Comparison of ENCODE assay signal across 9 mouse cellular contexts in genomic region chr9:53975122-53975518, GRCm38 (mm10). TPM values are rescaled to one million over a fixed set of nuclear protein-coding genes. Genes with fewer than 3 reads are reported as not detected.
DNase-seq lines count a peak whose midpoint lies in the region; ATAC-seq lines count a peak whose summit lies in the region.
"Had no signal": no experiment of that assay in that cellular context is flagged by ENCODE, and none has a peak within 500 bp of the region (broad histone marks: within the 10 kb centered on the region; RNA-seq: fewer than 3 reads in every experiment).

Gene Elmod1, minus strand, starts transcription at chr9:53975301.

- peaks cover 16% of the 10 kb centered on the region for H3K4me1 ChIP-seq in embryonic facial prominence, embryonic 15.5 days
- no peaks in the 10 kb centered on the region for H3K4me1 ChIP-seq in hindbrain, embryonic 16.5 days (ENCODE audit: control insufficient read depth, insufficient read depth, low read depth, low read length)
- H3K4me1 ChIP-seq in midbrain, embryonic 14.5 days (ENCODE audit: control insufficient read depth, insufficient read depth, low read length) = no peaks in the 10 kb centered on the region

- ATAC-seq in embryonic facial prominence, embryonic 15.5 days (ENCODE audit: insufficient number of reproducible peaks, low FRiP score, low TSS enrichment, low read depth) = peak; percentile 65
- peak; percentile 93 for ATAC-seq in hindbrain, embryonic 16.5 days
- peak; percentile 89 for ATAC-seq in midbrain, embryonic 14.5 days (ENCODE audit: low FRiP score, low TSS enrichment)

- H3K9me3 ChIP-seq in embryonic facial prominence, embryonic 15.5 days (replicated peaks) = no peaks in the 10 kb centered on the region
- H3K9me3 ChIP-seq in hindbrain, embryonic 16.5 days (ENCODE audit: control insufficient read depth, low read length) = no peaks in the 10 kb centered on the region
- no peaks in the 10 kb centered on the region for H3K9me3 ChIP-seq in midbrain, embryonic 14.5 days (ENCODE audit: control insufficient read depth, low read length)

- peak within 1 kb of the TSS; percentile 23; the same call in 1 of the 2 replicates for H3K9ac ChIP-seq in embryonic facial prominence, embryonic 15.5 days
- H3K9ac ChIP-seq in hindbrain, embryonic 16.5 days (ENCODE audit: low read depth, low read length) = peak within 1 kb of the TSS; percentile 82
- H3K9ac ChIP-seq in midbrain, embryonic 14.5 days (replicated peaks; ENCODE audit: low read length) = peak within 1 kb of the TSS; percentile 80

- H3K36me3 ChIP-seq in embryonic facial prominence, embryonic 15.5 days = no peaks in the 10 kb centered on the region
- no peaks in the 10 kb centered on the region for H3K36me3 ChIP-seq in hindbrain, embryonic 16.5 days (ENCODE audit: control insufficient read depth, insufficient read depth, low read length)
- no peaks in the 10 kb centered on the region for H3K36me3 ChIP-seq in midbrain, embryonic 14.5 days (ENCODE audit: control insufficient read depth, insufficient read depth, low read length)

- intact Hi-C loops in left cerebral cortex, postnatal 14 days (cut with DNase I) = no loop called here

- H3K4me3 ChIP-seq in embryonic facial prominence, embryonic 15.5 days (replicated peaks) = peak within 1 kb of the TSS; percentile 50
- H3K4me3 ChIP-seq in hindbrain, embryonic 16.5 days (ENCODE audit: low read length) = peak within 1 kb of the TSS; percentile 70
- peak within 1 kb of the TSS; percentile 57 for H3K4me3 ChIP-seq in midbrain, embryonic 14.5 days (replicated peaks; ENCODE audit: low read depth, low read length)

- H3K27me3 ChIP-seq in embryonic facial prominence, embryonic 15.5 days = peaks cover 34% of the 10 kb centered on the region
- H3K27me3 ChIP-seq in hindbrain, embryonic 16.5 days (replicated peaks; ENCODE audit: control insufficient read depth, insufficient read depth, low read length) = no peaks in the 10 kb centered on the region
- H3K27me3 ChIP-seq in midbrain, embryonic 14.5 days (ENCODE audit: control insufficient read depth, insufficient read depth, low read length) = no peaks in the 10 kb centered on the region

- WGBS in embryonic facial prominence, embryonic 15.5 days = under 1% methylated on average over 36 of the region's 36 CpGs
- WGBS in hindbrain, embryonic 16.5 days = under 1% methylated on average over 36 of the region's 36 CpGs
- under 1% methylated on average over 36 of the region's 36 CpGs for WGBS in midbrain, embryonic 14.5 days

- H3K4me2 ChIP-seq in embryonic facial prominence, embryonic 15.5 days (replicated peaks) = peak within 1 kb of the TSS; percentile 93
- peak within 1 kb of the TSS; percentile 58 for H3K4me2 ChIP-seq in hindbrain, embryonic 16.5 days (ENCODE audit: low read length)
- peak within 1 kb of the TSS; percentile 77 for H3K4me2 ChIP-seq in midbrain, embryonic 14.5 days (ENCODE audit: low read length)

- no peak within 1 kb of the TSS; the same call in 1 of the 2 replicates for H3K27ac ChIP-seq in embryonic facial prominence, embryonic 15.5 days (replicated peaks)
- H3K27ac ChIP-seq in hindbrain, embryonic 16.5 days (ENCODE audit: low read depth, low read length) = peak within 1 kb of the TSS; percentile 85
- H3K27ac ChIP-seq in midbrain, embryonic 14.5 days (replicated peaks; ENCODE audit: low read depth, low read length) = peak within 1 kb of the TSS; percentile 83

- DNase-seq in gastrocnemius, postnatal 10 days = peak; percentile 24
- DNase-seq in gastrocnemius, postnatal 25 days = no peak
- DNase-seq in adrenal gland, postnatal 36 days = peak; percentile 68 to 72
- DNase-seq in left cerebral cortex, postnatal 14 days (ENCODE audit: low spot score in 2 of 2) = peak; percentile 73 to 76
- peak; percentile 83 for DNase-seq in midbrain, embryonic 14.5 days
- DNase-seq in testis, postnatal 10 days (ENCODE audit: low spot score) = peak; percentile 54

RNA-seq across cellular contexts. Expression of gene Elmod1, which starts in this region (rescaled TPM):
- total RNA-seq in gastrocnemius, postnatal 10 days (2021) = under 1 TPM in 1 of 2 experiments, not detected in 1; 0.45 TPM
- not detected for total RNA-seq in gastrocnemius, postnatal 25 days (2021)
- 1 to 10 TPM; 2.6 to 3.5 TPM for total RNA-seq in adrenal gland, postnatal 36 days (2021)
- 4.5 and 4.7 TPM in 2 replicates for polyA plus RNA-seq in embryonic facial prominence, embryonic 15.5 days (2015; fragmentation: Nextera tagmentation; extraction: Ambion mirVana)
- 14.6 and 19.9 TPM in 2 replicates for polyA plus RNA-seq in hindbrain, embryonic 16.5 days (2015; fragmentation: Nextera tagmentation; extraction: Ambion mirVana)
- total RNA-seq in left cerebral cortex, postnatal 14 days (2021) = 100 to 1,000 TPM; 181 to 192 TPM
- 19.3 and 23.3 TPM in 2 replicates for polyA plus RNA-seq in midbrain, embryonic 14.5 days (2014; fragmentation: Nextera tagmentation; extraction: Ambion mirVana)
- total RNA-seq: gastrocnemius, adult 8-10 months had no signal

Comparison
In these comparisons a context has a peak if more than half of its experiments do, and no peak if none do; other contexts are left out.
1. RNA of gene Elmod1 (total RNA-seq): 181 to 192 TPM in left cerebral cortex, postnatal 14 days; 2.6 to 3.5 TPM in adrenal gland, postnatal 36 days, 0.45 TPM in gastrocnemius, postnatal 10 days and not detected in gastrocnemius, postnatal 25 days; every median in the first group is over 10 times any median in the second.
2. Peak in DNase-seq in gastrocnemius, postnatal 10 days; RNA of the gene not detected or under 1 TPM.
3. H3K9ac ChIP-seq: peak in every context shown above with its lines; median percentile 82 in hindbrain, embryonic 16.5 days; 80 in midbrain, embryonic 14.5 days; 23 in embryonic facial prominence, embryonic 15.5 days.
4. Peak in every context shown above with its lines, with median percentiles within 50 percentile points of each other: ATAC-seq, H3K4me2 ChIP-seq and H3K4me3 ChIP-seq.